Mouse (Mus musculus): Measurements from ENCODE around the gene Clybl.

Gene Clybl

GRCm38 (mm10) chr14:122225479-122226132 lies 44.1 kb downstream of the Clybl start:
- POLR2A ChIA-PET = interaction anchor here in 3 of 4 experiments (0.6 to 2.1 kb wide), 6 partner anchors 30 to 614 kb away, joined by 3 to 7 read pairs (median 3); no protein-coding TSS in a partner anchor

GRCm38 (mm10) chr14:122226133-122226515 lies 44.6 kb downstream of the Clybl start:
- ChIA-PET CTCF (interaction anchor here in 2 of 4 experiments (0.7 to 1.7 kb wide), 2 partner anchors 23 to 61 kb away, joined by 3 to 5 read pairs; no protein-coding TSS in a partner anchor), POLR2A (interaction anchor here in 1 of 4 experiments (0.7 kb wide), 2 partner anchors 151 to 428 kb away, joined by 3 read pairs; no protein-coding TSS in a partner anchor)

More at GRCm38 (mm10) chr14:122225479-122226132, 44.1 kb downstream of the Clybl start:
- CTCF ChIA-PET = interaction anchor here in 3 of 4 experiments (0.6 to 5.1 kb wide), 9 partner anchors 24 to 651 kb away, joined by 3 to 25 read pairs (median 3); no protein-coding TSS in a partner anchor

GRCm38 (mm10) chr14:122226666-122227453 lies 45.4 kb downstream of the Clybl start:
- POLR2A ChIA-PET = interaction anchor here in 1 of 4 experiments (0.7 to 0.8 kb wide), 2 partner anchors 15 to 150 kb away, joined by 3 read pairs; no protein-coding TSS in a partner anchor
- CTCF ChIA-PET = no interaction called here

GRCm38 (mm10) chr14:122227454-122227951 lies 46.0 kb downstream of the Clybl start:
- ChIA-PET POLR2A (interaction anchor here in 2 of 4 experiments (0.8 to 1.3 kb wide), 2 partner anchors 14 to 28 kb away, joined by 3 to 4 read pairs; no protein-coding TSS in a partner anchor), CTCF (no interaction called here)

- ChIA-PET POLR2A (interaction anchor here in 3 of 4 experiments (0.6 to 2.5 kb wide), 16 partner anchors 12 to 236 kb away, joined by 3 to 6 read pairs (median 4); partner anchors contain the start of gene Zic5 (in 1 of the 3)), CTCF (interaction anchor here (0.6 to 0.9 kb wide), 5 partner anchors 20 to 816 kb away, joined by 3 to 4 read pairs (median 3); no protein-coding TSS in a partner anchor)
Measured at GRCm38 (mm10) chr14:122228816-122229551, 47.5 kb downstream of the Clybl start.

GRCm38 (mm10) chr14:122229988-122230387 lies 48.5 kb downstream of the Clybl start:
- POLR2A ChIA-PET = interaction anchor here in 2 of 4 experiments (0.7 to 2.5 kb wide), 9 partner anchors 8 to 237 kb away, joined by 3 to 6 read pairs (median 3); no protein-coding TSS in a partner anchor
- CTCF ChIA-PET = interaction anchor here in 2 of 4 experiments (0.9 to 1.7 kb wide), 2 partner anchors 19 to 39 kb away, joined by 3 to 6 read pairs; no protein-coding TSS in a partner anchor

- CTCF ChIA-PET = interaction anchor here in 2 of 4 experiments (1.1 to 1.7 kb wide), 2 partner anchors 40 to 645 kb away, joined by 3 to 6 read pairs; no protein-coding TSS in a partner anchor
- POLR2A ChIA-PET = interaction anchor here in 3 of 4 experiments (0.6 to 2.5 kb wide), 14 partner anchors 9 to 702 kb away, joined by 3 to 6 read pairs (median 3); partner anchors contain the start of gene Zic5 (in 1 of the 3)
Measured at GRCm38 (mm10) chr14:122230621-122231025, 49.1 kb downstream of the Clybl start.

GRCm38 (mm10) chr14:122231073-122231472 lies 49.6 kb downstream of the Clybl start:
- ChIA-PET CTCF (interaction anchor here in 3 of 4 experiments (0.6 to 1.7 kb wide), 3 partner anchors 13 to 645 kb away, joined by 3 to 7 read pairs (median 6); no protein-coding TSS in a partner anchor), POLR2A (interaction anchor here in 3 of 4 experiments (0.6 to 1.6 kb wide), 13 partner anchors 9 to 625 kb away, joined by 3 to 5 read pairs (median 3); partner anchors contain the start of gene Zic5 (in 1 of the 3))

- ChIA-PET POLR2A (interaction anchor here in 1 of 4 experiments (0.6 kb wide), 1 partner anchor 679 kb away, joined by 3 read pairs; no protein-coding TSS in a partner anchor), CTCF (no interaction called here)
Measured at GRCm38 (mm10) chr14:122233212-122233714, 51.8 kb downstream of the Clybl start.

GRCm38 (mm10) chr14:122243874-122244273 lies 62.4 kb downstream of the Clybl start:
- POLR2A ChIA-PET = interaction anchor here in 2 of 4 experiments (0.7 to 1.2 kb wide), 6 partner anchors 9 to 129 kb away, joined by 3 to 4 read pairs (median 3); no protein-coding TSS in a partner anchor
- CTCF ChIA-PET = interaction anchor here in 1 of 4 experiments (0.5 kb wide), 1 partner anchor 222 kb away, joined by 3 read pairs; the partner anchor contains the start of gene Zic5

GRCm38 (mm10) chr14:122246919-122247859 lies 65.7 kb downstream of the Clybl start:
- CTCF ChIA-PET = interaction anchor here in 2 of 4 experiments (0.6 kb wide), 2 partner anchors 227 to 685 kb away, joined by 3 read pairs; no protein-coding TSS in a partner anchor
- POLR2A ChIA-PET = interaction anchor here in 3 of 4 experiments (0.6 to 1.3 kb wide), 4 partner anchors 16 to 152 kb away, joined by 3 to 4 read pairs (median 3); no protein-coding TSS in a partner anchor

- POLR2A ChIA-PET = interaction anchor here in 3 of 4 experiments (0.6 to 1.9 kb wide), 7 partner anchors 10 to 320 kb away, joined by 3 to 8 read pairs (median 3); partner anchors contain the start of gene Gm10837 (in 1 of the 3)
- CTCF ChIA-PET = interaction anchor here (0.6 to 1.5 kb wide), 19 partner anchors 9 to 328 kb away, joined by 3 to 7 read pairs (median 4); no protein-coding TSS in a partner anchor
Measured at GRCm38 (mm10) chr14:122249123-122249522, 67.6 kb downstream of the Clybl start.

- ChIA-PET POLR2A (interaction anchor here in 1 of 4 experiments (1.6 kb wide), 1 partner anchor 12 kb away, joined by 4 read pairs; no protein-coding TSS in a partner anchor), CTCF (interaction anchor here in 2 of 4 experiments (0.7 to 1.2 kb wide), 3 partner anchors 12 to 242 kb away, joined by 3 to 4 read pairs (median 3); no protein-coding TSS in a partner anchor)
Measured at GRCm38 (mm10) chr14:122251346-122251745, 69.8 kb downstream of the Clybl start.

GRCm38 (mm10) chr14:122255562-122256260 lies 74.2 kb downstream of the Clybl start:
- POLR2A ChIA-PET = interaction anchor here in 3 of 4 experiments (0.6 to 7.9 kb wide), 67 partner anchors 8 to 740 kb away, joined by 3 to 93 read pairs (median 4); partner anchors contain the start of genes Zic5 (in 3 of the 3), Clybl (in 1 of the 3), Pcca (in 1 of the 3) and Ubac2 (in 1 of the 3)
- CTCF ChIA-PET = interaction anchor here in 3 of 4 experiments (0.5 to 1.4 kb wide), 10 partner anchors 12 to 662 kb away, joined by 3 to 19 read pairs (median 4); partner anchors contain the start of gene Zic5 (in 1 of the 3)

- POLR2A ChIA-PET = interaction anchor here (0.6 to 7.9 kb wide), 41 partner anchors 10 to 740 kb away, joined by 3 to 93 read pairs (median 5); partner anchors contain the start of genes Zic5 (in 2 of the 4), Ubac2 (in 1 of the 4) and Zic2 (in 1 of the 4)
Measured at GRCm38 (mm10) chr14:122256261-122256634, 74.7 kb downstream of the Clybl start.

More at GRCm38 (mm10) chr14:122256261-122256634, 74.7 kb downstream of the Clybl start:
- CTCF ChIA-PET = interaction anchor here in 2 of 4 experiments (0.8 to 1.4 kb wide), 5 partner anchors 12 to 212 kb away, joined by 3 to 9 read pairs (median 4); no protein-coding TSS in a partner anchor

Measured in embryonic stem cell, embryonic (primary cell).